Mouse (Mus musculus): ENCODE measurements at regions not wholly inside any gene's neighbourhood (a gene's known extent, or its start where the extent isn't known, plus 50 kb on each side); places are given as distances from the start of the nearest gene placed in this dataset.

DNA sequence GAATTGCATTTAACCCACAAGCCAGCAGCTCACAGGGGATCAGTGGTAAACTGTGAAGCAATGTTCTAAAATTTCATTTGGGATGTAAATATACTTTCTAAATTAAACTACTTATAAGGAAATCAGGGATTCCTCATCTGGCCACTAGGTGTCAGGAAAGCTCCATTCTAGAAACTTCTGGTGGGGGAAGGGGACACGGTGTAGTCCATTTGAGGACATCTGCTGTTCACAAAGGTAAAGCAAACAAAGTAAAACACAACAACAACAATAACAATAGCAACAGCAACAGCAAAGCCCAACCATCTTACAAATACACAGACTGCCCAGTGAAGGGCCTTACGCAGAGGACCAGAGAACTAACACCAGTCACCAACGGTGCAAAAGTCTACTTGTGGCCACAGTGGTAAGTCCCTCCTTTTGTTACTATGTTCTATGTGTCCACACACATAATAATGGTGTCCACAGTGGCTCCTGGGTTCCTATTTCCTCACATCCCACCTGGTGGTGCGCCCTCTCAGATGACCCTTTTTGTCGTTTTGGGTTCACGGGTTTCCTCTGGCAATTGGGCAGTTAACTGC lies 105.9 kb upstream of the Fam241a start:
- peak; percentile 32 for DNase-seq (ENCODE audit: low read depth, low spot score)

DNA sequence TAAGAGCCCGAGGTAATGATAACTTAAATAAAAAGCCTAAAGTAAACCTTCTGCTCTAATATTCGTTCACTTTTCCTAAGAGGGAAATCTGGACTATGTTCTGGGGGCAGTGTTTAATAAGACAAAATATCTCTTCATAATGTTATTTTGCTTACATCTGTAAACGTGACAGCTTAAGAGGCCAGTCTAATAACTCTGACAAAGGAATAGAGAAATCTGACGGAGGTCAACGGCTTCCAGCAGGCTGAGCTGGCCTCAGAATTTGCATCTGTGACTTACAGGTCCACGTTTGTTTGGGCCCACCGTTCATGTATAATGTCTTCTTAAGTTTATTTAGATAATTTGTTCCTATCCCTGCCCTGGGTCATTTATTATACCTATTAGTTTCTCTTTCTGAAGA lies 99.6 kb upstream of the Fam241a start:
- DNase-seq (ENCODE audit: low read depth, low spot score): no peak

- no peak for DNase-seq (ENCODE audit: low read depth, low spot score)
Observed at GRCm38 (mm10) chr3:127987583-127987982, 91.5 kb upstream of the Fam241a start.

GRCm38 (mm10) chr3:127985165-127985564 lies 89.0 kb upstream of the Fam241a start:
- no peak for DNase-seq (ENCODE audit: low read depth, low spot score)

DNA sequence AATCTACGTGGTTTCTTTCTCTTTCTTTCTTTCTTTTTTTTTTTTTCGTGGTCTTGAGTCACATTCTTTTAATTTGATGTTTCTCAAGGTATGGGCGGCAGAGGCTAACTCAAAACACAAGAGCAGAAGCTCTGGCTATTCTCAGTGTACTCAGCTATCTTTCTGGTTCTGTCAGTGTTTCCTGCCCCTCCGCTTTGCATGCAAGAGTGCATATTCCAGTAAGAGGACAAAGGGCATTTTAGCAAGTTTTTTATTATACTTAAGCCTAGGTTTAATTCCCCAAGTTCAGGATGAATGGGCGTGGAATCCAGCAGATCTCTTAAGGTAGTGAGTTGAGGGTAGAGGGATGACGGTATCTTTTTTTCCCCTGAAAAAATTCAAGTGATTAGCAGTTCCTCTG lies 81.1 kb upstream of the Fam241a start:
- no peak for DNase-seq (ENCODE audit: low read depth, low spot score)

DNA sequence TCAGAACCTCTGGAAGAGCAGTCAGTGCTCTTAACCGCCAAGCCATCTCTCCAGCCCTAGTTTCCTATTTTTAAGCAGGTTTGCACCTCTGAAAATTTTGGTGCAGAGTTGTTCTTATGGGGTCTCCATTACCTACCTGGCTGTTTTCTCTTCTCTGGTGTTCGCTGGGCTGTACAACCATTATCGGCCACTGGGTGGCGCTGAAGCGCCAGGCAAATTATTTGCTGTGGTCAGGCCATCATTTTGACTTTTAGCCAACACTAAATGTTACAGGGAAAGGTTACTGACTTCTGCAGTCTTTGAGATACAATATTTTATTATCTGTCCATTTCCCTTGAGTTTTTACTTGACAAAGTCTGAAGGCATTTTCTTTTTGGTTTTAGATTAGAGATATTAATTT lies 74.8 kb upstream of the Fam241a start:
- DNase-seq (ENCODE audit: low read depth, low spot score): peak; percentile 24

DNA sequence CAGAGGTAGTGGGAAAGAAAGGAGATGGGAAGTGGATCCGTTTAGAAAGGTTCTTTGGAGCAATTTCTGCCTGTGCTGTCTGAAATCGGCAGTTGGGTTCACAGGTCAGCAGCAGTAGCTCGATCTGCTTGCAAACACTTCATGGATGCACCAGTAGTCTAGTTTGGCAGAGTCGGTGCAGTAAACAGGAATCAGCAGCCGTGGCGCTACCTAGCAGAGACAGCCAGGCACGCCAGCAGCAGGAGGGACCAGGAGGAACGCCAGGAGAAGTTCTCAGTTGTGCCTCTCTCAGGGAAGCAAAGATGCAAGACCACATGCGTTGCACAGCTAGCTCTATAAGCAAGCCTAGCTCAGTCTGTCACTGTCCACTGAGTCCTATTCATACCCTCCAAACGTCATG lies 71.0 kb upstream of the Fam241a start:
- no peak for DNase-seq (ENCODE audit: low read depth, low spot score)

- no peak for DNase-seq (ENCODE audit: low read depth, low spot score)
Observed at GRCm38 (mm10) chr3:127966214-127966613, 70.1 kb upstream of the Fam241a start.

GRCm38 (mm10) chr3:127958919-127959684 lies 63.0 kb upstream of the Fam241a start:
- peak; percentile 8 for DNase-seq (ENCODE audit: low read depth, low spot score)

DNA sequence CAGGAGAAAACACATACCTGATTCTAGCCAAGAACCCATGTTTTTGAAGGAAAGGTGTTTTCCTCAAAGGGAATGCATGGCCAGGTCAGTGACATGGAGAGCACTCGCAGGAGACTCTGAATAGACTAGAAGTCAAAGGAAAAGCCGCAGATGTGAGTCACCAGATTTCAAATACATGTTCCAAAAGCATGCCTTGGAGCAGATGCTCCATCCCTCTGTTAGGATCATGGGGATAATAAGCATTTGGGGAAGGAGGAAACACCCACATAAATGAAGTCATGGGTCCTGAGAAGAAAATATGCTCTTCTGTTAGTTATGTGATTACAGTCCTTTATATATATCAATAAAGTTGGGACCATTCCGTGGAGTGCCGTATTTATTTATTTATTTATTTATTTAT lies 58.7 kb upstream of the Fam241a start:
- DNase-seq (ENCODE audit: low read depth, low spot score): no peak

DNA sequence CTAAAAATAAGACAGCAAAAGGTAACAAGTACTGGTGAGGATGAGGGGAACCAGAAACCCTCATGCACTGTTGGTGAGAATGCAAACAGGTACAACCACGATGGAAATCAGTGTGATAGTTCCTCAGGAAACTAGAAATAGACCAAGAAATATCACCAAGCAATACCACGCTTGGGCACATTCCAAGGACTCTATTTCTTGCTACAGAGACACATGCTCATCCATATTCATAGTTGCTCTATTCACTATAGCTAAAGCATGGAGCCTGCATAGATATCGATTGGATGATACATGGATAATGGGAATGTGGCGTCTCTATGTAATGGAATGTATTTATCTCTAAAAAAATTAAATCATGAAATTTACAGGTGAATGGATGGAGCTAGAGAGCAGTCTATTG lies 57.5 kb upstream of the Fam241a start:
- no peak for DNase-seq (ENCODE audit: low read depth, low spot score)

GRCm38 (mm10) chr3:127948898-127949620 lies 52.9 kb upstream of the Fam241a start:
- DNase-seq (ENCODE audit: low read depth, low spot score): peak; percentile 76

DNA sequence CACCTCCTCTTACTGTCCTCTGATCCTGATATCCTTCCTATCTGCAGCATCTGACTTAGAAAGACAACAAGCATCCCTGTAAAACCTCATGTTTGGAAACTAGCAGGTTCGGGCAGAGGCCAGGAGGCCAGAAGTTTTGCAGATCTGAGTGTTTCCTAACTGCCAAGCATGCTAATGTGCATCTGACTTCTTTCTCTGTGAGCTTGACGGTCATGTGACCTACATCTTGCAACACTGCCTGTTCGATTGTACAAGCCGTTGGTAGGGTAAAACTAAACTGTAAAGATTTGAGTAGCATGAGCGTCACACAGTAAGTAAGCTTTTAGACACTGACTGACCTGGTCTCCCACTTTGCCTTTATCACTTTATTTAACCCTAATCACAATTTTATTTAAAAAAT lies 52.2 kb upstream of the Fam241a start:
- DNase-seq (ENCODE audit: low read depth, low spot score): no peak
